ENCODE assay signal across 19 mouse cellular contexts in genomic region chr1:180194048-180194447, GRCm38 (mm10). TPM values are rescaled to one million over a fixed set of nuclear protein-coding genes. Genes with fewer than 3 reads are reported as not detected.
A peak's percentile ranks its signal among the peaks of the same experiment; 100 is the strongest.
DNase-seq lines count a peak whose midpoint lies in the region; ATAC-seq and TF ChIP-seq lines count a peak whose summit lies in the region.
"Had no signal": no experiment of that assay in that cellular context is flagged by ENCODE, and none has a peak within 500 bp of the region (broad histone marks: within the 10 kb centered on the region; RNA-seq: fewer than 3 reads in every experiment).

No protein-coding gene starts in this region.

- no peak for DNase-seq in heart, postnatal 25 days (ENCODE audit: low spot score)
- DNase-seq in midbrain, embryonic 11.5 days (ENCODE audit: low spot score, missing footprints): peak; percentile 28
- no peak for DNase-seq in midbrain, embryonic 10.5 days (ENCODE audit: low spot score)
- DNase-seq in stomach, postnatal 0 days (ENCODE audit: low spot score): no peak
- no peak for DNase-seq in neural tube, embryonic 10.5 days (ENCODE audit: extremely low spot score, low spot score)
- DNase-seq: adrenal gland, postnatal 14 days; cerebellum, adult 2 months; right cerebral cortex, postnatal 14 days; thymus, postnatal 25 days had no signal

- TF ChIP-seq EP300 in stomach, postnatal 0 days (optimal IDR thresholded peaks at IDR 0.05): no peak

- peak overlapping the region; percentile 56; the same call in 1 of the 2 replicates for H3K9ac ChIP-seq in heart, embryonic 15.5 days
- no peak overlapping the region for H3K9ac ChIP-seq in midbrain, embryonic 11.5 days (ENCODE audit: low read length)
- H3K9ac ChIP-seq in liver, embryonic 15.5 days: no peak overlapping the region
- no peak overlapping the region for H3K9ac ChIP-seq in stomach, postnatal 0 days (ENCODE audit: low read length)
- H3K9ac ChIP-seq: hindbrain, embryonic 12.5 days; limb, embryonic 12.5 days; lung, embryonic 15.5 days; neural tube, embryonic 12.5 days had no signal

- TF ChIP-seq CTCF in stomach, postnatal 0 days (IDR thresholded peaks at IDR 0.05; ENCODE audit: low read depth): no peak

- H3K4me3 ChIP-seq in heart, embryonic 15.5 days: peak overlapping the region; percentile 64
- H3K4me3 ChIP-seq in midbrain, embryonic 11.5 days (ENCODE audit: low read depth, low read length): no peak overlapping the region
- H3K4me3 ChIP-seq in midbrain, embryonic 10.5 days: no peak overlapping the region
- H3K4me3 ChIP-seq in liver, embryonic 15.5 days (replicated peaks): no peak overlapping the region
- no peak overlapping the region for H3K4me3 ChIP-seq in stomach, postnatal 0 days (ENCODE audit: low read depth, low read length)
- H3K4me3 ChIP-seq: hindbrain, embryonic 12.5 days; lung, embryonic 15.5 days; neural tube, embryonic 12.5 days had no signal

- intact Hi-C loops in heart, postnatal 25 days (cut with DNase I): no loop called here

- H3K9me3 ChIP-seq in heart, embryonic 15.5 days (replicated peaks): no peaks in the 10 kb centered on the region
- H3K9me3 ChIP-seq in midbrain, embryonic 11.5 days (ENCODE audit: control insufficient read depth, low read length): no peaks in the 10 kb centered on the region
- no peaks in the 10 kb centered on the region for H3K9me3 ChIP-seq in midbrain, embryonic 10.5 days (replicated peaks)
- no peaks in the 10 kb centered on the region for H3K9me3 ChIP-seq in liver, embryonic 15.5 days (replicated peaks)
- H3K9me3 ChIP-seq in stomach, postnatal 0 days (ENCODE audit: control insufficient read depth, low read length): no peaks in the 10 kb centered on the region
- H3K9me3 ChIP-seq: G1E; hindbrain, embryonic 12.5 days; limb, embryonic 12.5 days; lung, embryonic 15.5 days; neural tube, embryonic 12.5 days had no signal

- no peaks in the 10 kb centered on the region for H3K36me3 ChIP-seq in heart, embryonic 15.5 days
- no peaks in the 10 kb centered on the region for H3K36me3 ChIP-seq in midbrain, embryonic 11.5 days (ENCODE audit: control insufficient read depth, insufficient read depth, low read length)
- no peaks in the 10 kb centered on the region for H3K36me3 ChIP-seq in midbrain, embryonic 10.5 days
- no peaks in the 10 kb centered on the region for H3K36me3 ChIP-seq in liver, embryonic 15.5 days (replicated peaks)
- H3K36me3 ChIP-seq in stomach, postnatal 0 days (ENCODE audit: control insufficient read depth, insufficient read depth, low read length): no peaks in the 10 kb centered on the region
- H3K36me3 ChIP-seq: G1E; hindbrain, embryonic 12.5 days; limb, embryonic 12.5 days; lung, embryonic 15.5 days; neural tube, embryonic 12.5 days had no signal

- peaks cover 52% of the 10 kb centered on the region for H3K4me1 ChIP-seq in heart, embryonic 15.5 days (replicated peaks)
- H3K4me1 ChIP-seq in midbrain, embryonic 11.5 days (ENCODE audit: control insufficient read depth, insufficient read depth, low read length): peaks cover 4% of the 10 kb centered on the region; the same call in 1 of the 2 replicates
- H3K4me1 ChIP-seq in midbrain, embryonic 10.5 days: peaks cover 15% of the 10 kb centered on the region
- peaks cover 41% of the 10 kb centered on the region for H3K4me1 ChIP-seq in liver, embryonic 15.5 days (replicated peaks)
- H3K4me1 ChIP-seq in stomach, postnatal 0 days (replicated peaks; ENCODE audit: control insufficient read depth, insufficient read depth): peaks cover 5% of the 10 kb centered on the region; the same call in 1 of the 2 replicates

- peak overlapping the region; percentile 82 for H3K4me2 ChIP-seq in heart, embryonic 15.5 days
- no peak overlapping the region for H3K4me2 ChIP-seq in midbrain, embryonic 11.5 days
- peak overlapping the region; percentile 97 for H3K4me2 ChIP-seq in liver, embryonic 15.5 days
- peak overlapping the region; percentile 63; the same call in 1 of the 2 replicates for H3K4me2 ChIP-seq in stomach, postnatal 0 days (replicated peaks; ENCODE audit: low read depth)
- H3K4me2 ChIP-seq: limb, embryonic 12.5 days had no signal

- peak overlapping the region; percentile 85 for H3K27ac ChIP-seq in heart, embryonic 15.5 days
- no peak overlapping the region for H3K27ac ChIP-seq in midbrain, embryonic 11.5 days (ENCODE audit: low read depth, low read length)
- no peak overlapping the region for H3K27ac ChIP-seq in midbrain, embryonic 10.5 days (replicated peaks)
- 0 out of 2 replicates have a peak overlapping the region, but pooled peaks have one; percentile 42 for H3K27ac ChIP-seq in liver, embryonic 15.5 days (replicated peaks)
- H3K27ac ChIP-seq in stomach, postnatal 0 days (replicated peaks): no peak overlapping the region
- H3K27ac ChIP-seq: hindbrain, embryonic 12.5 days; kidney, postnatal 0 days; limb, embryonic 12.5 days; lung, embryonic 15.5 days; macrophage; neural tube, embryonic 12.5 days had no signal

- 83% methylated on average over 9 of the region's 9 CpGs for WGBS in heart, embryonic 15.5 days
- 88% methylated on average over 9 of the region's 9 CpGs for WGBS in midbrain, embryonic 11.5 days
- WGBS in midbrain, embryonic 10.5 days: 84% methylated on average over 9 of the region's 9 CpGs
- WGBS in liver, embryonic 15.5 days (ENCODE audit: insufficient replicate concordance): 77% methylated on average over 9 of the region's 9 CpGs
- 73% methylated on average over 9 of the region's 9 CpGs for WGBS in stomach, postnatal 0 days

- no peaks in the 10 kb centered on the region for H3K27me3 ChIP-seq in heart, embryonic 15.5 days
- no peaks in the 10 kb centered on the region for H3K27me3 ChIP-seq in midbrain, embryonic 11.5 days (ENCODE audit: control insufficient read depth, insufficient read depth, low read length)
- H3K27me3 ChIP-seq in midbrain, embryonic 10.5 days (ENCODE audit: low read depth, poor library complexity, severe bottlenecking): 0 out of 2 replicates have a peak, but pooled peaks cover 4% of the 10 kb centered on the region
- no peaks in the 10 kb centered on the region; the same call in 1 of the 2 replicates for H3K27me3 ChIP-seq in liver, embryonic 15.5 days
- H3K27me3 ChIP-seq in stomach, postnatal 0 days (ENCODE audit: control insufficient read depth, insufficient read depth, low read length): no peaks in the 10 kb centered on the region
- H3K27me3 ChIP-seq: lung, embryonic 15.5 days; neural tube, embryonic 12.5 days had no signal

- ATAC-seq in heart, embryonic 15.5 days (replicated peaks; ENCODE audit: insufficient number of reproducible peaks, insufficient read depth, low FRiP score, low read depth): no peak
- no peak for ATAC-seq in midbrain, embryonic 11.5 days (ENCODE audit: low FRiP score)
- ATAC-seq in liver, embryonic 15.5 days (ENCODE audit: insufficient read depth): no peak
- ATAC-seq in stomach, postnatal 0 days (ENCODE audit: low FRiP score, low TSS enrichment): no peak
- ATAC-seq: forebrain, embryonic 14.5 days had no signal

RNA-seq across cellular contexts. Expression of gene Coq8a, which starts 5.4 kb away (rescaled TPM):
- polyA plus RNA-seq in heart, embryonic 15.5 days (2015; fragmentation: Nextera tagmentation; extraction: Ambion mirVana): 55.3 and 66.7 TPM in 2 replicates
- 100 to 1,000 TPM; 810 to 852 TPM for total RNA-seq in heart, postnatal 25 days (2021)
- polyA plus RNA-seq in midbrain, embryonic 11.5 days (2014; fragmentation: Nextera tagmentation; extraction: Ambion mirVana): 0.93 and 1.8 TPM in 2 replicates
- 0.90 and 1.3 TPM in 2 replicates for polyA plus RNA-seq in midbrain, embryonic 10.5 days (2016; fragmentation: Nextera tagmentation; extraction: Ambion mirVana)
- 25.3 and 27.0 TPM in 2 replicates for polyA plus RNA-seq in liver, embryonic 15.5 days (2015; fragmentation: Nextera tagmentation; extraction: Ambion mirVana)
- 25.6 and 29.8 TPM in 2 replicates for polyA plus RNA-seq in stomach, postnatal 0 days (2015; fragmentation: Nextera tagmentation; extraction: Ambion mirVana)

Comparison
In these comparisons a context has a peak if more than half of its experiments do, and no peak if none do; other contexts are left out.
1. H3K27ac ChIP-seq: peak in heart, embryonic 15.5 days (single experiment) and liver, embryonic 15.5 days (single experiment); none in midbrain, embryonic 11.5 days (single experiment), midbrain, embryonic 10.5 days (single experiment) and stomach, postnatal 0 days (single experiment).